Mouse (Mus musculus) CD8-positive naive resting alpha-beta T cell, adult 2 months (primary cell): ENCODE measurements around the gene Dnajb12.

Experiments used
- DNase-seq, 2 experiments: peaks; one replicate each; pipeline ENCODE4 v3.0.0; 2022; ENCODE audit warnings: low read depth in 2 of 2, low spot score in 2 of 2

Gene Dnajb12

DNA sequence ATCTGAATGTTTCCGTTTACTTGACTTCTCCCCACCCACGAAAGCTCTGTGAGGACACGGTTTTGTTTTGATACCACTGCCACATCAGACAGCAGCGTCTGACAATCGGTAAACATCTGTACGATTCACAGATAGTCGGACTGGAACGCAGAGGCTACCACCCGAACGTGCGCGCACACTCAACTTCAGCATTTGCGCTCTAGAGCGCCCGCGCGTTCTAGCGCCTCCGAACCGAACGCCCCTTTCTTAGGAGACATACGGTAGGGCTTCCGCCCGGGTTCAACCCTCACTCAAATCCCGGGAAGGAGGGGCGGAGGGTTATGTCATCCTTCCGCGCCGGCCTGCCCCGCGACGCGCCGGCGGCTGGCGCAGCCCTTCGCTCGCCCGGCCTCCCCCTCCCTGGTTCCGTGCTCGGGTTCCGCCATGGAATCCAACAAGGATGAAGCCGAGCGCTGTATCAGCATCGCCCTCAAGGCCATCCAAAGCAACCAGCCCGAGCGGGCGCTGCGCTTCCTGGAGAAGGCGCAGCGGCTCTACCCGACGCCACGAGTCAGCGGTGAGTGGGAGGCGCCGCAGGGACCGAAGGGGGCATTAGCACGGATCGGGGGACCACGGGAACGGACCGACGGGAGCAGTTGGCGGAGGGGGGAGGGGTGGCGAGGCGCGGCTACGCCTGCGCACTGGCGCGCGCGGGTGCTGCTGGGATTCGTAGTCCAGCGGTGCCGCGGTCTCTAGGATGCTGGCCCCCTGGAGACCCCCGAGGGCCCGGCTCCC lies at the start of gene Dnajb12:
TSS of gene Dnajb12 (plus strand) at position 302 of the 774 bp plus-strand sequence.
- peak; percentile 86 to 88 for DNase-seq

DNA sequence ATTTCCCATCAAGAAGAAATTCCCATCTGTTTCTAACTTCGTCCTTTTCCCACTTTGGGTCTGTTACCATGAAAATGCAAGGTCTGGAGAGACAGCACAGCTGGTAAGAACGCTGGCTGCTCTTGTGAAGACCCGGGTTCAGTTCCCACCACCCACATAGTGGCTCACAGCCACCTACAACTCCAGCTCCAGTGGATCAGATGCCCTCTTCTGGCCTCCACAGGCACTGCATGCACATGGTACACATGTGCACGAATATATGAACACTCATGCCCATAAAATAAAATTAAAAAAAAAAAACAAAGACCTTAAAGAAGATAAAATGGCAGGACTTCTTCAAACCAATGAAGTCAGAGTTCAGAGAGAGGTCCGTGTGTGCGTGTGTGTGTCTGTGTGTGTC lies 49.5 kb upstream of the Dnajb12 start:
- no peak for DNase-seq

DNA sequence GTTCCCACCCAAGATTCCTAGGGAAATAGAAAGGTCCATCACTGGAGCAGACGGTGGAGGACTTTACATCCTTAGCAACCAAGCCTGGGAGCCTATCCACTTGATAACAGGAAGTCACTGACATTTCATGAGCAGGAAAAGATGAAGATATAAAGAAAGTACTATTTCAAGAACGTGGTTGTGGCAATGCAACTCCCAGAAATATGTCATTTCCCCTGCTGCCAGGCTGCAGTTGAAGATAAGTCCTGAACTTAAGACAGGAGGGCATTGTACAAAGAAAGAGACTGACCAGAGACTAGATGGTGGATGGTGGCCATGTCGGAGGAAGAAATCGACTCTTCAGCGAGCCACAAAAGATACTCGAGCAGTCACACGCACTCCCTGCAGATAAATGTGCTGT lies 47.4 kb upstream of the Dnajb12 start:
- DNase-seq, result no peak

DNA sequence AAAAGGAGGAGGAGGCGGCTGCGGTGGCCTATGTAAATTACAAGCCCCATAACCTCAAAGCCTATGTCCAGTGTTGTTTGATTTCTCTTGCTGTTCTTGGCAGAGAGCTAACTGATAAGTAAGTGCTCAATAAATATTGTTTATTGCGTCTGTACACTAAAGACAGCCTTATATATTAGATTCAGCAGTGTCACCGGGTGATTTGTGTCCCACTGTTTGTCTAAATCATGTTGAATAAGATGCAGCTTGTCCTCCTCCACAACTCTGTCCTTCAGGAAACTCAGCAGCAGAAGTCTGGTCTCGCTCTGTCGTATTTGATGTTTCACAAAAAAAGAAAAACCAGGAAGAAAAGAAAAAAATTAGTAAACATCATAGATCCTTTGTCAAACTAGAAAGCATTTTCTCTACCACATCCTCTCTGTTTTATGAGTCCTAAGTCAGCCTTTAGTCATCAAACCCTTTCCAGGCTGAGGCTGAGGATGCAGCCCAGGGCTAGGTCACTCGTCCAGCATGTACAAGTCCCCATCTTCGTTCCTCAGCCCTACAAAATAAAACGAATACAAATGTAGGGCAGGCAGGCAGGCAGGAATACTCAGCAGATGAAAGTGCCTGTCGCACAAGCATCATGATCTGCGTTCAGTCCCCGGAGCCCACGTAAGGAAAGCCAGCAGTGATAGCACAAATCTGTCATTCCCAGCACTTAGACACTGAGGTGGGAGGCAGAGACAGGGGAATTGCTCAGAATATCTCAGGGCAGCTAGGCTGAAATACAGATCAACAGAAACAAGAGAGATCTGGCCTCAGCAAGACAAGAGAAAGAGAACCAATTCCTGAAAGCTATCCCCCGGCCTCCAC lies 43.8 kb upstream of the Dnajb12 start:
- DNase-seq, result no peak

DNA sequence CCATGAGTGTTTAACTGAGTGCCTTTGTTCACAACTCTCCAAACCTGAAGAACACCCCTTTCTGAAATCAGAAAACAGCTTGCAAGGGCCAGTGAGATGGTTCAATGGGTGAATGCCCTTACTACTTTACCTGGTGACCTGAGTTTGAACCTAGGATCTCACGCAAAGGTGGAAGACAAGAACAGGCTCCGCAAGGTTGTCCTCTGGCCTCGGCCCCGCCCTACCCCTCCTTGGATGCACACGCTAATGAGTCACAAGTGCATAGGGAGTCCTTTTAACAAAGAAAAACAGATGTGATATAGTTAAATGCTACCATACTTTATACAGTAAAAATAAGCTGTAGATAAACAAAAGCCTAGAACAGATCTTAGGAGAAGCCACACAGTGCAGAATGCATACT lies 41.9 kb upstream of the Dnajb12 start:
- no peak for DNase-seq

DNA sequence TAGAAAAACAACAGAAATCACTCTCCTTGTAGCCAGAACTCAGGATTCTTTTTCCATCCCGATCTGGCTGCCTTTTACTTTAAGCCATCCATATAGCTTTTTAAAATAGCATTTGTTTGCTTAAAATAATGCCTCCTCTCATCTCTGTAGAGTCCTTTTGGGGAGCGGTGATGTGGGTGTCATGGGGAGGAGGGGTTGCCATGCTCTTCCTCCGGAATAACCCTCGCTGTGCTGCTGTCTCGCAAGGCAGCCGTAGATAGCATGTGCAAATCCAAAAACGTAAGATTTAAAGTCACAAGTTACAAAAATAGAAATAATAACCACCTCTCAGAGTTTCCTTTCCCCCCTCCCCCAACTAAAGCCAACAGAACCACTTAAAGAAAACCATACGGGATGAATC lies 37.9 kb upstream of the Dnajb12 start:
- no peak for DNase-seq

DNA sequence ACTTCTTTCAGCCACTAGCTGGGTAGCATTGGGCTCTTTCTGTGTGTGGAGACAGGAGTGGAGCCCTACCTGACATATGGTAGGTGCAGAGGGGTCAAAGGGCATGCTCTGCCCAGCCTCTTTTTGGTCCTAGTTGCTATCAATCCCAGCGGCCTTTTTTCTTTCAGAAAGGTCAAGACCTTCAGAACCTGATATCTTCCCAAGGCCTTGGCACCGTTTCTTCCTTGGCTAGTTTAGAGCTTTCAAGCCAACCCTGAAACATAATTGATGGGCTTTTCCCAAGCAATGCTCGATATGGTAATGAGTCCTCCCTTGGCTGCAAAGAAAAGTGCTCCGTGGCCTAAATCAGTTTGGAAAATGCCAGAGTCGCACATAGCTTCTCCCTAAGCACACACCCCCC lies 36.2 kb upstream of the Dnajb12 start:
- no peak for DNase-seq

DNA sequence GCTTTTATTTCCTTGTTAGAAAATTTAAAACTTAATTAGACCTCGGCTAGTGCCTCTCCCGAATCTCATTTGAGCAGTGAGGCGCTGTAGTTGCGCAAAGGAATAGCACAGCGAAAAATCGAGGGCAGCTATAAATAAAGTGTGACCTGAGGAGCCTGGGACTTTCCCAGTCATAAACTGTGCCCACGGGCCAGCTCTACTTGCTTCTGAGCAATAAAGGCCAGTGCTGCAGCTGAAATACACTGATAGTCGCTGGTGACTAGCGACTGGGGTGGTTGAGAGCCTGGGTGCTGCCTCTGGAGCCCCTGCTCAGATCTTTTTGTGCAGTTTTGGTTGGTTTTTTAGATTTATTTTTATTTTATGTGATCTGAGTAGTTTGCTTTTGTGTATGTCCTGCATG lies 34.7 kb upstream of the Dnajb12 start:
- no peak for DNase-seq

DNA sequence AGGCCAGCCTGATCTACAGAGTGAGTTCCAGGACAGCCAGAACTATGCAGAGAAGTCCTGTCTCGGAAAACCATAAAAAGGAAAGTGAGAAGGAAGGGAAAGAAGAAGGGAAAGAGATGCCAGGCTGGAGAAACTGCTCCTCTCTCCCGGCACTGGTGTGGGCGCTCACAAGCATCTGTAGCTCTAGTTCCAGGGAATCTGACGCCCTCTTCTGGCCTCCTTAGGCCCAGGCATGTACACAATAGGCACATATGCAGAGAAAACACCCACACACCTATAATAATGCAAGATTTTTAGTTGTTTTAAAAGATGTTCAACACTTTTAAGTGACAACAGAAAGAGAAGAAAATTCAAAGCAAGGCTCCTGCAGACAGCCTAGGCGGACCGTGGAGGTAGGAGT lies 32.9 kb upstream of the Dnajb12 start:
- DNase-seq, result no peak

DNA sequence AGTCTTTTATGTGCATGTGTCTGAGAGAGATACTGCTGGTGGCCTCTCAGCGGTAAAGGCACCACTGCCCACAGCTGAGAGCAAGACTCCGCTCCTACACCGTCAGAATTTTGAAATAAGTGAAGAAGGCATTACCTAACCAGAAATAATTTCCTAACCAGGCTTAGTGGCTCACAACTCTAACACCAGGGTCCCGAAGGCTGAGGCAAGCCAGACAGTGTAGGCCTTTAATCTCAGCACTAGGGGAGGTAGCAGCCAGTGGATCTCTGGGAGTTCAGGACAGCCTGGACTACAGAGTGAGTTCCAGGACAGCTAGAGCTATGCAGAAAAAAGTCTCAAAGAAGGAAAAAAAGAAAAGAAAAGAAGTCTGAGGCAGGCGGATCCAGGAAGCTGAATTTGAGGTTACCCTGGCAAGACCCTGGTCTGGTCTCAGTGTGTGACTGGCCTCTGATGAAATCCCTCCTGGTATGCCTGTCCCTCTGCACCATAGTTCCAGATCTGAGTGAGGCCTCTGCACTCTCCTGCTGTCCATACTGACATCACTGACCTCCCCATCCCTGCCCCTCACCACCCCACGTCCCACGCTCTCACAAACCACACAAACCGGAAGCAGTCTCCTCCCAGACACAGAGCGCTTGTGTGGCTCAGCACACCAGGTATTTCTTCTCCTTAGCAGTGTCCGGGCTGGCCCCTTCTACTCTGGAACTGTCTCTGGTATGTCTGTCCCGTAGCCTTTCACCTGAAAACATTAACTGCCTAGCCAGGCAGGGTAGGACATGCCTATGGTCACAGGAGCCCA lies 31.1 kb upstream of the Dnajb12 start:
- DNase-seq, result no peak

DNA sequence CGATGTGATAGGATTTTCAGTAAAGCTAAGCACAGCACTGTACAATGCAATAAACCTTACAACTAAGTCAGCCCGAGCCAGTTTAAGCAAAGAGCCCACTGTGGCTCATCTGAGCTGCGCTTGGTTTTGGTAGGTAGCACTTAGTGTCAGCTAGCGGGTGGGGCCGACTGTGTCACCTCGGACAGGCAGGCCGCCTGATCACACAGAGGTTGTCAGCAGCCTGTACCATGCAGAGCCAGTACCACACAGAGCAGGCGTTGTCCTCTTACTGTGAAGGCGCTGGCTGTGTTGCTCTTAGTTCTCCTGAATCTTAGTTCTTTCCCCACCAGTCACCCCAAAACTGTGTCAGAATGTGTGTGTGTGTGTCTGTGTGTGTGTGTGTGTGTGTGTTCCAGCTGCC lies 30.4 kb upstream of the Dnajb12 start:
- no peak for DNase-seq

DNA sequence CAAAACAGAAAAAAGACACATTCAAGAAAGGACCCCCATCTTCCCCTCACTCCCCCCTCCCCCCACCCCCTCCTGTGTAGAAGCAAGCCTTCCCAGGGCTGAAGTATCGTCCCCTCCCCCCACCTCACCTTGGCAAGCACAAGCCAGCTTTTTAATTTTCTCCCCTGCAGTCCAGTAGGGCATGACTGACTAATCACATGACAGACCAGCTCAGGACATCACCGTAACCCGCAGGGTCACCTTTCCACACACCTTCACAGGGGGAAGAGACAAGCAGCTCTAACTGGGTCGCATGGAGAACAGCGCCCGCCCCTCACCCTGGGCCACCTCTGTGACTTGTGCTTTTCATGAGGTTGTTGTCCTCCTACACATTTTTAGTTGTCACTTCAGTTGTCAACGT lies 30.0 kb upstream of the Dnajb12 start:
- no peak for DNase-seq

DNA sequence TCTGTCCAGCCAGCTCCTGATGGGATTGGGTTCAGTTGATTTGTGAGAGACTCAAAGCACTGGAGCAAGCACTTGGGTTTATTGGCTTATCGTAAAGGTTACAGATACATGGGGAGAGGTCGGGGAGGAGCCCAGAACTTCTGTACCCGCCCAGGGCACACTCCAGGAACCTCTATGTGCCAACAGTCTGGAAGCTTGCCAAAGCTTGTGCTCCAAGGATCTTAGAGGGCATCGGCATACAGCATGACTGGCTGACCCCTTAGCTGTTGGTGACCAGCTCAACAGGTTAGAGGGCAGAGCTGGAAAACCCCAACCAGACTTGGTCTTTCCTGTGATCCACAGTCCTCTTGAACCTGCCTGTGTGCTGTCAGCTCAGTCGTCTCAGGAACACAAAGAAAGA lies 22.2 kb upstream of the Dnajb12 start:
- no peak for DNase-seq

DNA sequence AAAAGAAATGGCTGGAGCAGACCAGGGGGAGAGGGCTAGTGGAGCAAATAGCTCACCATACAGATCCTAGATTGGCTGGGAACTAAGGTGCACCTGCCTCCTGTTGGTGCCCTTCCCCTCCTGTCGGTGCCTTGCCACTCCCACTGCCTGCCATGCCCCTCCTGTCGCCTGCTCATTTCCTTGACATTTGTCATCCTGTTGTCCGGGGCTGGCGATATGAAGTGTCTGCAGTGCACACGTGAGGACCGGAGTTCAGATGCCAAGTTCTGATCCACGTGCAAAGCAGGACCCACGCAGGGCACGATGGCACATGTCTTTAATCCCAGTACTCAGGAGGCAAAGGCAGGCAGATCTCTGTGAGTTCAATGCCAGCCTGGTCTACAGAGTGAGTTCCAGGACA lies 18.7 kb upstream of the Dnajb12 start:
- no peak for DNase-seq

DNA sequence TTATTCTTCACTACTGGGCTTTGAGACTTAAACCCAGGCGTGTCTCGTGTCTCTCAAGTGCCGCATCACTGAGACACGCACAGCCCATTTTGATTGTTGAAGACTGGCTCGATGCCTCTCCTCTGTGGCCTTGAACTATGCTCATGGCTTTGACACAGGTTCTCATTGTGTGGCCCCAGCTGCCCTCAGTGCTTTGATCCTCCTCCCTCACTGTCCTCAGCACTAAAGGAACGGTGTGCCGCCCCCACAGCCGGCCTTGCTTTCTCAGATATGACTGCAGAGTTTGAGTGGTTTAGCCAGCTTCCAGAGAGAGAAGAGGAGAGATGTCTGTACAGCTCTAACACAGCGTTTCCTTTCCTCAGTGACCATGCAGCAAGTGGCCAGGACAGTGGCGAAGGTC lies 18.2 kb upstream of the Dnajb12 start:
- DNase-seq, result no peak

DNA sequence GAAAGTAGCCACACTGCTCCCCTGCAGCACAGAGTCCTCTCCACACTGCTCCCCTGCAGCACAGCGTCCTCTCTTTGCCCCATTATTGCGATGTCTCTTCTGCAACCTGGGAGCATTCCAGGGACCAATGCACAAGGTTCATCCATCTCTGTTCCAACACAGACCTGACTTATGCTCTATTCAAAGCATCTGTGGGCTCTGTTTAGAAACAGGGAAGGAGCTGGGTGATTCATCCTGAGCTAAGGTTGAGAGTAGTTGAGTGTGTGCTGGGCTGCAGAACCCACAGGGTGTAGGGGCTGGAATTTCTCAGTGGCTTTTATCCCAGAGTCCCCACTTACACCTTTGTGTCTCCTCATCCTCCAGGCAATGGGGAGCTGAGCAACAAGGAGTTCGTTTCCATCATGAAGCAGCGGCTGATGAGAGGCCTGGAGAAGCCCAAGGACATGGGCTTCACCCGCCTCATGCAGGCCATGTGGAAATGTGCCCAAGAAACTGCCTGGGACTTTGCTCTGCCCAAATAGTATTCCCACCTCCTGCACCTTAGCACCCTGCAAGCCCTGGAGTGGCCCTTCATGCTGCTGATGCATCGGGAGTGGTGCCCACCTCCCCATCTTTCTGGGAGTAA lies 16.4 kb upstream of the Dnajb12 start:
- no peak for DNase-seq

DNA sequence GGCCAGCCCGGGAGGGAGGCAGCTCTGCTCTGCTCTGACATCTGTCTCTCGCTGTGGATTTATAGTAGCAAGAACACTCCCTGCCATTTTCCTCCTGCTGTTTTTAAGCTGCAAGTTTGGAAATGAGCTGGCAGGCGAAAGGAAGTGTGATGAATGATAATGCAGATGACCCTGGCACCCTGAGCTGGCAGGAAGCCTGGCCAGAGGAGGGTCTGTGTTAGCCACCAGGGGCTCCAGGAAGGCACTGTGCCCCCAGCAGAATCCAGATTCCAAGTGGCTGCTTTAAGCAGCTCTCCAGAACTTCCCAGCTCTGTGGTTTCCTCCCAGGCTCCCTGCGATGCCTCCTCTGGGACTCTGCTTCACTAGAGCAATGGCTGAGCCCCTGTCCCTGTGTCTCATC lies 15.7 kb upstream of the Dnajb12 start:
- no peak for DNase-seq

DNA sequence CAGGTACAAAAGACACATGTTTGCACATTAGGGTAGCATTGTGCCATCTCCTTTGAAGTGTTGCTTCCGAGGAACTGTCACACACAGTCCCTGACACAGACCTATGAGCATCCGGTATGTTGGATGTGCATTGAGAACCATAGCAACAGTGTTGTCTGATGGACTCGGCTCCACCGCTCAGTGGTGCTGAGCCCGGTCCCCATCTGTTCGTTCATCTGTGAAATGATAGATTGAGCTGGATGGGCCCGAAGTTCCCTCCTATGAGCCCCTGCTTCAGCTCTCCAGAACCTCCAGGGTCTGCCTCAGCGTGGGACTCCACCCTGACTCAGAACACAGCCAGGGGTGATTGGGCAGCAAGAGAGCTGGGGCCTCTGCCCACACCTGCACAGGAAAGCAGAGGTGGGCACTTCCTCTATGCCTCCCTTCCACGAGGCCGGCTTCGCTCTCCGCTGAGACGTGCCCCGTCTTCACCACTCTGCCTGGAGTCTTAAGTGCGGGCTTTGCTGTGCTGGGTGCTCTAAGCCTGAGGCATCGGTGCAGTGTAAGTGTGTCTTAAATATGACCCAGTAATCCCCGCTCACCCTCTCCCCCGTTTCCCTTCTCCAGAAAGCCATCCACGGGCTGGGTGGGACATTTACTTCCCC lies 15.0 kb upstream of the Dnajb12 start:
- DNase-seq, result no peak

DNA sequence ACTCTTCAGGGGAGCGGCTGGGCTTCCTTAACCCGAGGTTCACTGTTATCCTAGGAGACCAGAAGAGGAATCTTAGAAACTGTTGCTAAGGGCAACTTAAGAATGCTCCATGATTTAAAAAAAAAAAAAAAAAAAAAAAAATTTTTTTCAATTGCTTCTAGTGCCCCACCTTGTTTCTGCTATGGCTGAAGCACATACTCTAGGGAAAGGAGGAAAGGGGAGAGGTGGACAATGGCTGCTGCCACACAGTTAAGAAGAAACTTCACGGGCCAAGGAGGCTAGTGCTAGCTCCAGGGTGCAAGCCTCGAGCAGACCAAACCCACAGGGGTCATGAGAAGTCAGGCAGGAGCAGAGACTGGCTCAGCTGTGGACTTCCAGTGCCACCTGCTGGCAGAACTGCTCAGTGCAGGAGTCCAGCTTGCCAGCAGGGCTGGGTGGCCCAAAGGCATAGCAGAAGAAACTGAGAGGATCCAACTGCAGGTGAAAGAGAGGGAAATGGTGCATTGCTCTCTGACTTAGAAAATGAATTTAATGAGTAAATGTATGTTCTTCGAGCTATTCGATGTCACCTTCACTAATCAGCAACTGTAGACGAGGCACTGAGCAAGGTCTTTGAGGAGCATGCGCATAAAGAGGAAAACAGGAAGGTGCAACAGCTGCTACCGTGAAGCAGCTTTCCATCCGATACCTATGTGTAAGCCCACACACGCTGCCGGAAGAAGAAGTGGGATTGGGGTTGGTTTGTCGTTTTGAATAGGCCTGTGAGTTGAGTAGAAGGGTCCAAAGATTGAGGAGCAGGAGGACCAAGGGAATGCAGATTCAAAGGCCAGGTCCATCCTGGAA lies 14.3 kb upstream of the Dnajb12 start:
- DNase-seq, result peak; percentile 82 to 90

DNA sequence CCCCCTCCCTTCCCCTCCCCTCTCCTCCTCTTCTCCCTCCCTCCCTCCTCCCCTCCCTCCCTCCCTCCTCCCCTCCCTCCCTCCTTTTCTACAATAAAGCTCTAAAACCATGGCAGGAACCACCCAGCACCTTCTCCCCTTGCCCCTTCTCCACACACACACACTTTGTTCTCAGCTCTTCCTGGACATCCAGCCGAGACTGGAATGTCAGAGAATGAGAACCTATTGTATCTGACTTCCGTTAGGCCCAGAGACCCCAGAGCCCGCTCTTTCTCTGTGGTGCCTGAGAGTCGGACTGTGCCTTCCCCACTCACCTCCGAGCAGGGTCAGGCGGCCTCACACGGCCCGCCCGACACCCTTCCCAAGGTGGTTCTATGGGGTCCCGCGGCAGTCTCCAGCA lies 11.1 kb upstream of the Dnajb12 start:
- no peak for DNase-seq
